Mouse (Mus musculus) ES-Bruce4 (cell line): ENCODE measurements around the gene Ddrgk1.

Source experiments
- CTCF ChIP-seq: IDR thresholded peaks from one replicate; pipeline ENCODE4 v1.8.1; 2011; ENCODE audit warnings: low read depth, low read length
- EP300 ChIP-seq: IDR thresholded peaks from 2 replicates; pipeline ENCODE4 v1.6.1; 2011; ENCODE audit warnings: low read depth, low read length; ENCODE audit not compliant: insufficient read depth
- POLR2A ChIP-seq: IDR thresholded peaks from one replicate; pipeline ENCODE4 v1.8.1; 2011; ENCODE audit warnings: low read length; ENCODE audit not compliant: insufficient read depth

- TF ChIP-seq CTCF (no peak), POLR2A (no peak), EP300 (no peak)
Observed at GRCm38 (mm10) chr2:130658530-130658929, 5.9 kb downstream of the Ddrgk1 start.
